Mouse (Mus musculus) fibroblast of lung, adult 2 months (primary cell): ENCODE results near the gene Crb3.

ENCODE experiments used
- DNase-seq: peaks from one replicate; pipeline ENCODE4 v3.0.0-alpha.2; 2011; ENCODE audit warnings: low read depth

The Crb3 gene

DNA sequence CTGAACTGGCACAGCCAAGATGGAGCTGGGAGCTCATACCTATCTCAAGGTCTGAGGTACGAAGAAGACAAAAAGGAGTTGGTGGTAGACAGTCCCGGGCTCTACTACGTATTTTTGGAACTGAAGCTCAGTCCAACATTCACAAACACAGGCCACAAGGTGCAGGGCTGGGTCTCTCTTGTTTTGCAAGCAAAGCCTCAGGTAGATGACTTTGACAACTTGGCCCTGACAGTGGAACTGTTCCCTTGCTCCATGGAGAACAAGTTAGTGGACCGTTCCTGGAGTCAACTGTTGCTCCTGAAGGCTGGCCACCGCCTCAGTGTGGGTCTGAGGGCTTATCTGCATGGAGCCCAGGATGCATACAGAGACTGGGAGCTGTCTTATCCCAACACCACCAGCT, 48.2 kb downstream of the Crb3 start:
- no peak for DNase-seq

DNA sequence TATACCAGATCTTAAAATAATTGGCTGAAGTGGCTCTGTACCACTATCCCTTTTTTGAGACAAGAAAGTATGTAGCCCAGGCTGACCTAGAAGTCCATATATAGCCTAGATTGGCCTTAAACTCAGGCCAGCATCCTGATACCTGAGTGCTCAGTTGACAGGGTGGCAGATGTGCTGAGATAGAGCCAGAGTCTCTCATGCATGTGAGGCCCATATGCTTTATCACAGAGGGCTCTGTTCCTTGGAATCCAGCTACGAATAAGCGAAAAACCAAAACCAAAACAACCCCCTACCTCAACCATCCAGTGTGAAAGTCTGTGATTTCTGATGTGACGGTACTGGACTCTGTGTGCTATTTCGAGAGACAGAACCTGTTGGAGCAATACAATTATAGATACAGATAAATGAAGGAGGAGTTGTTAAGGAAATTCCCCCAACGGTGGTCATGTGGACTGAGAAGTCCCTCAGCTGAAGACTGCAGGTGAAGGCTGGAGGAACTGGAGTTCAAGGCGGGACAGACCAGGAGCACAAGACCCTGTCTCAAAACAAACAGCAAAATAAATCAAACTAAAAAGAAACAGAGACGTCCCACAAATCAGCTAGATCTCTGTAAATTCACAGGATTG, 49.2 kb downstream of the Crb3 start:
- DNase-seq, result no peak

DNA sequence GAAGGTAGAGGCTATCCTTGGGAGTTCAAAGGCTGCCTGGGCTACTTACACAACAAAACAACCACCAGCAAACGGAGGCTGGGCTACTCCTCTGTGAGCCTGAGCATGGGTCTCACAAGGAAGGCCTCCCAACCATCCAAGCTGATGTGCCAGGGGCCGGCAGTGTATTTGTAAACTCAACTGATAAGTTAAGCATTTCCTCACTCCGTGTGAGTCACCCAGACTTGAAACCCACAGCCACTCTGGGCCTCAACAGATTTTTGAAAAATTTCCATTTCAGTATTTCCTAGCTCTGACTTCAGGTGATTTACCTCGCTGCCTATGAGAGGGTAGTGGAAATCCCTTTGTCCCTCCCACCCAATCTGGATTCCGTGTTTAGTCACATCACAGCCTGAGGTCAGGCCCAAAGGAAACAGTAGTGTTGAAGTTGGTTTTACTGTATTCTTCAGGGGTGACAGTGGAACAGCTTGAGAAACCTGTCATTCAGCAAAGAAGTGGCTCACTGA, 49.8 kb downstream of the Crb3 start:
- no peak for DNase-seq

DNA sequence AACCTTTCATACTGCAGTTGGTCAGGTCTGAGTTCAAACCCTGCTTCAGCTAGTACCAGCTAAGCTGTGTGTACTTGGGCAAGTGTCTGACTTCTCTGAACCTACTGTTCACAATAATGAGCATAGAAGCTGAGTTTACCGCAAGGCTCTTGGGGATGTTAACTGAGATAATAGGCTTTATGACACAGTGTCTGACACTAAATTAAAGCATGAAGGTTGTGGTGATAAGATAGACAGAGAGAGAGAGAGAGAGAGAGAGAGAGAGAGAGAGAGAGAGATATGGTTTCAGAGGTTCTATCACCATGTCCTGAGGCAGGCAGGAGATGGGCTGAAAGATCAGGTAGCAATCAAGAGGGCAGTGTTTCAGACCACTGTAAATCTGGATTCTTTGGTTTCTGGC, 51.1 kb downstream of the Crb3 start:
- DNase-seq, result no peak

DNA sequence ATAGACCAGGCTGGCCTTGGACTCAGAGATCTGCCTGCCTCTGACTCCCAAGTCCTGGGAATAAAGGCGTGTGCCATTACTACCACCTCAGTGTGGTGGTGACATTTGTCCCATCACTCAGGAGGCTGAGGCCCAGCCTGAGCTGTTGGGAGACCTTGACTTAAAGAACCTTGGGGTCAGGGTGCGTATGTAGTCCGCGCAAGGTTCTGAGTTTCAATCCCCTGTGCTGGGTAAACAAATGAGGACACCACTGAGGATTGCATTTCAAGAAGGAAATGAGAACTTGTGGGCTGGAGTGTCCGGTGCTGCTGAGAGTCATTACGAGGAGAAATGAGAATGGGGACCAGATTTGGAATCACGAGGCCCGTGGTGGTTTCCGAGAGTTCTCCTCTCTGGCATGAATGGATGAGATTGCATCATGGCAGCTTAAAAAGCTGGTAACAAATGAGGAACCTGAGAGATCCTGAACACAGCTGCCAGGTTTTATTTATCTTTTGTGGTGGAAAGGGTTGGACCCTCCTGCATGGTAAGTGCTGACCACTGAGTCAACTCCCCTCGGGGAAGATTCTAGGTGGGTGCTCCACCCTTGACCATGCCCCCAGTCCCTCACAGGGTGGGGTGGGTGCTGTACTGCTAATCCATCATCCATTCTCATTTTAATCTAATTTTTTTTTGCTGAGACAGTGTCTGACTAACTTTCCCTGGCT, 54.0 kb downstream of the Crb3 start:
- DNase-seq, result no peak
